Mouse (Mus musculus): ENCODE measurements at regions not wholly inside any gene's neighbourhood (a gene's known extent, or its start where the extent isn't known, plus 50 kb on each side); places are given as distances from the start of the nearest gene placed in this dataset.

- no peak for TF ChIP-seq CTCF (IDR thresholded peaks at IDR 0.05; ENCODE audit: extremely low read depth, insufficient read depth, low read length)
- TF ChIP-seq POLR2A (IDR thresholded peaks at IDR 0.05; ENCODE audit: extremely low read depth, insufficient read depth, low read length), result no peak
Measured at GRCm38 (mm10) chr13:44133436-44133835, 348.9 kb downstream of the Cd83 start.
